In the genomic region with DNA sequence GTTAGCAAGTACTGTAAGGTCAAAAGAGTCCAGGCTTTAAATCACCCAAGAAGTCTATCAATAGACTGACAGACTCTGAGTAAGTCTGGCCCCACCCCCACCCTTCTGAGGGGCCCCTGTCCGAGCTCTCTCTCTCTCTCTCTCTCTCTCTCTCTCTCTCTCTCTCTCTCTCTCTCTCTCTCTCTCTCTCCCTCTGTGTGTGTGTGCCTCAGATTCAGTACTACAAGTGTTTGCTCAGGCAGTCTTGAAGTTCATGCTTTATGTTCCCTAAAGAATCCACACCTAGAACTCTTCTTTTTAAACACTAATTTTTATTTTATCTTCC, we compare ENCODE assay signal across 17 mouse cellular contexts. TPM values are rescaled to one million over a fixed set of nuclear protein-coding genes. Genes with fewer than 3 reads are reported as not detected.
DNase-seq lines count a peak whose midpoint lies in the region; ATAC-seq and TF ChIP-seq lines count a peak whose summit lies in the region.
"Had no signal": no experiment of that assay in that cellular context is flagged by ENCODE, and none has a peak within 500 bp of the region (broad histone marks: within the 10 kb centered on the region; RNA-seq: fewer than 3 reads in every experiment).

No protein-coding gene starts in this region.

- H3K27ac ChIP-seq in forebrain, embryonic 10.5 days = 0 out of 2 replicates have a peak overlapping the region, but pooled peaks have one; percentile 69
- no peak overlapping the region for H3K27ac ChIP-seq in forebrain, embryonic 15.5 days (replicated peaks)
- H3K27ac ChIP-seq in heart, embryonic 12.5 days (ENCODE audit: poor library complexity, severe bottlenecking) = peak overlapping the region; percentile 45; the same call in 1 of the 2 replicates
- peak overlapping the region; percentile 64; the same call in 1 of the 2 replicates for H3K27ac ChIP-seq in kidney, embryonic 15.5 days
- H3K27ac ChIP-seq: embryonic facial prominence, embryonic 12.5 days; liver, embryonic 14.5 days; neural tube, embryonic 15.5 days had no signal

- H3K4me3 ChIP-seq in forebrain, embryonic 10.5 days = no peak overlapping the region
- H3K4me3 ChIP-seq in forebrain, embryonic 15.5 days = no peak overlapping the region
- H3K4me3 ChIP-seq in heart, embryonic 12.5 days = peak overlapping the region; percentile 18; the same call in 1 of the 2 replicates
- no peak overlapping the region for H3K4me3 ChIP-seq in kidney, embryonic 15.5 days (replicated peaks)
- H3K4me3 ChIP-seq in E14TG2a.4 (replicated peaks; ENCODE audit: low read length) = peak overlapping the region; percentile 52
- H3K4me3 ChIP-seq: embryonic facial prominence, embryonic 12.5 days; neural tube, embryonic 15.5 days had no signal

- no peak for TF ChIP-seq CTCF in E14TG2a.4 (conservative IDR thresholded peaks at IDR 0.05; ENCODE audit: low read length)

- no peaks in the 10 kb centered on the region for H3K36me3 ChIP-seq in forebrain, embryonic 10.5 days (replicated peaks)
- H3K36me3 ChIP-seq in forebrain, embryonic 15.5 days = no peaks in the 10 kb centered on the region
- H3K36me3 ChIP-seq in heart, embryonic 12.5 days = no peaks in the 10 kb centered on the region
- H3K36me3 ChIP-seq in kidney, embryonic 15.5 days = no peaks in the 10 kb centered on the region
- H3K36me3 ChIP-seq in E14TG2a.4 (ENCODE audit: insufficient read depth, low read length) = no peaks in the 10 kb centered on the region
- H3K36me3 ChIP-seq: embryonic facial prominence, embryonic 12.5 days; neural tube, embryonic 15.5 days had no signal

- intact Hi-C loops in heart, postnatal 36 days (cut with DNase I) = no loop called here

- ATAC-seq in forebrain, embryonic 15.5 days (replicated peaks) = no peak
- ATAC-seq in heart, embryonic 12.5 days (ENCODE audit: insufficient number of reproducible peaks, low FRiP score) = no peak
- no peak for ATAC-seq in kidney, embryonic 15.5 days (replicated peaks; ENCODE audit: low FRiP score)
- ATAC-seq: lung, postnatal 0 days had no signal

- H3K9ac ChIP-seq in forebrain, embryonic 15.5 days (replicated peaks) = no peak overlapping the region
- H3K9ac ChIP-seq in heart, embryonic 12.5 days = 0 out of 2 replicates have a peak overlapping the region, but pooled peaks have one; percentile 29
- H3K9ac ChIP-seq in kidney, embryonic 15.5 days = no peak overlapping the region
- H3K9ac ChIP-seq: embryonic facial prominence, embryonic 12.5 days; liver, embryonic 14.5 days; neural tube, embryonic 15.5 days had no signal

- DNase-seq in forebrain, embryonic 10.5 days (ENCODE audit: extremely low spot score, low spot score) = no peak
- DNase-seq in heart, postnatal 36 days = no peak
- DNase-seq in kidney, adult 9 months = no peak
- DNase-seq in lung, adult 18-20 months = no peak
- DNase-seq: cerebellum, adult 8-10 months; gastrocnemius, postnatal 36 days; kidney, adult 2 months; midbrain, embryonic 14.5 days; thymus, postnatal 14 days had no signal

- H3K27me3 ChIP-seq in forebrain, embryonic 10.5 days (ENCODE audit: poor library complexity, severe bottlenecking) = no peaks in the 10 kb centered on the region
- H3K27me3 ChIP-seq in forebrain, embryonic 15.5 days = no peaks in the 10 kb centered on the region
- no peaks in the 10 kb centered on the region for H3K27me3 ChIP-seq in heart, embryonic 12.5 days (replicated peaks)
- H3K27me3 ChIP-seq in kidney, embryonic 15.5 days = no peaks in the 10 kb centered on the region
- H3K27me3 ChIP-seq in E14TG2a.4 (ENCODE audit: insufficient read depth, low read length) = peaks cover 16% of the 10 kb centered on the region
- H3K27me3 ChIP-seq: embryonic facial prominence, embryonic 12.5 days; neural tube, embryonic 15.5 days had no signal

- H3K4me2 ChIP-seq in forebrain, embryonic 15.5 days (replicated peaks) = no peak overlapping the region
- H3K4me2 ChIP-seq in heart, embryonic 12.5 days = peak overlapping the region; percentile 53
- H3K4me2 ChIP-seq in kidney, embryonic 15.5 days = no peak overlapping the region
- H3K4me2 ChIP-seq: embryonic facial prominence, embryonic 12.5 days; neural tube, embryonic 15.5 days had no signal

- WGBS in forebrain, embryonic 10.5 days = 18% methylated on average over 1 of the region's 1 CpGs
- 0% methylated on average over 1 of the region's 1 CpGs for WGBS in forebrain, embryonic 15.5 days
- WGBS in heart, embryonic 12.5 days = 0% methylated on average over 1 of the region's 1 CpGs
- 0% methylated on average over 1 of the region's 1 CpGs for WGBS in kidney, embryonic 15.5 days

- no peaks in the 10 kb centered on the region for H3K9me3 ChIP-seq in forebrain, embryonic 10.5 days
- no peaks in the 10 kb centered on the region for H3K9me3 ChIP-seq in forebrain, embryonic 15.5 days
- H3K9me3 ChIP-seq in heart, embryonic 12.5 days (replicated peaks) = no peaks in the 10 kb centered on the region
- H3K9me3 ChIP-seq in kidney, embryonic 15.5 days (replicated peaks) = no peaks in the 10 kb centered on the region
- no peaks in the 10 kb centered on the region; the same call in 1 of the 2 replicates for H3K9me3 ChIP-seq in E14TG2a.4 (ENCODE audit: low read length)
- H3K9me3 ChIP-seq: embryonic facial prominence, embryonic 12.5 days; neural tube, embryonic 15.5 days had no signal

- peaks cover 11% of the 10 kb centered on the region for H3K4me1 ChIP-seq in forebrain, embryonic 10.5 days
- H3K4me1 ChIP-seq in forebrain, embryonic 15.5 days = 0 out of 2 replicates have a peak, but pooled peaks cover 4% of the 10 kb centered on the region
- peaks cover 16% of the 10 kb centered on the region for H3K4me1 ChIP-seq in heart, embryonic 12.5 days (replicated peaks)
- 0 out of 2 replicates have a peak, but pooled peaks cover 6% of the 10 kb centered on the region for H3K4me1 ChIP-seq in kidney, embryonic 15.5 days
- H3K4me1 ChIP-seq in E14TG2a.4 (replicated peaks; ENCODE audit: low read depth, low read length) = peaks cover 15% of the 10 kb centered on the region
- H3K4me1 ChIP-seq: embryonic facial prominence, embryonic 12.5 days; neural tube, embryonic 15.5 days had no signal

RNA-seq across cellular contexts. Expression of gene A630001G21Rik, which starts 19.5 kb away (rescaled TPM):
- polyA plus RNA-seq in forebrain, embryonic 10.5 days (2016; fragmentation: Nextera tagmentation; extraction: Ambion mirVana) = 0.51 and 0.65 TPM in 2 replicates
- polyA plus RNA-seq in forebrain, embryonic 15.5 days (2015; fragmentation: Nextera tagmentation; extraction: Ambion mirVana) = 0.29 and 0.41 TPM in 2 replicates
- 1.3 and 1.4 TPM in 2 replicates for polyA plus RNA-seq in heart, embryonic 12.5 days (2016; fragmentation: Nextera tagmentation; extraction: Ambion mirVana)
- total RNA-seq in heart, postnatal 36 days (2021) = under 1 TPM; 0.24 to 0.36 TPM
- polyA plus RNA-seq in kidney, embryonic 15.5 days (2015; fragmentation: Nextera tagmentation; extraction: Ambion mirVana) = 0.72 and 1.1 TPM in 2 replicates

RNA-seq across cellular contexts. Expression of gene Cab39, which starts 34.3 kb away (rescaled TPM):
- 34.0 TPM in 2 replicates for polyA plus RNA-seq in forebrain, embryonic 10.5 days (2016; fragmentation: Nextera tagmentation; extraction: Ambion mirVana)
- 49.2 and 53.2 TPM in 2 replicates for polyA plus RNA-seq in forebrain, embryonic 15.5 days (2015; fragmentation: Nextera tagmentation; extraction: Ambion mirVana)
- 39.8 and 41.2 TPM in 2 replicates for polyA plus RNA-seq in heart, embryonic 12.5 days (2016; fragmentation: Nextera tagmentation; extraction: Ambion mirVana)
- total RNA-seq in heart, postnatal 36 days (2021) = 100 to 1,000 TPM; 110 to 111 TPM
- polyA plus RNA-seq in kidney, embryonic 15.5 days (2015; fragmentation: Nextera tagmentation; extraction: Ambion mirVana) = 28.0 and 30.2 TPM in 2 replicates

Comparison
In these comparisons a context has a peak if more than half of its experiments do, and no peak if none do; other contexts are left out.
1. H3K4me3 ChIP-seq: peak in heart, embryonic 12.5 days (single experiment) and E14TG2a.4 (single experiment); none in forebrain, embryonic 10.5 days (single experiment), forebrain, embryonic 15.5 days (single experiment) and kidney, embryonic 15.5 days (single experiment).